Mouse (Mus musculus) liver, embryonic 11.5 days (tissue): ENCODE results near the gene Cwc25. TPM values are rescaled to one million over a fixed set of nuclear protein-coding genes. Genes with fewer than 3 reads are reported as not detected.

Experiments
- ATAC-seq: fragments of 200-750 bp; cut with Nextera tagmentation; replicated peaks from 2 replicates; pipeline ENCODE4 v1.8.0; 2017; ENCODE audit warnings: moderate number of reproducible peaks, mild to moderate bottlenecking, moderate TSS enrichment, moderate library complexity; ENCODE audit not compliant: low FRiP score
- DNase-seq: peaks from one replicate; pipeline ENCODE4 v3.0.0-alpha.2; 2017; ENCODE audit warnings: low spot score
- H3K27ac ChIP-seq: fragments of 300-500 bp; sonication (generic); 2 replicates; pipeline ENCODE4 v1.5.1; 2014; ENCODE audit warnings: mild to moderate bottlenecking, low read depth, low read length, control low read depth
- H3K27me3 ChIP-seq: fragments of 300-500 bp; sonication (generic); replicated peaks from 2 replicates; pipeline ENCODE4 v1.6.1; 2014; ENCODE audit warnings: low read length, mixed read lengths; ENCODE audit not compliant: control insufficient read depth, insufficient read depth
- H3K36me3 ChIP-seq: fragments of 300-500 bp; sonication (generic); 2 replicates; pipeline ENCODE4 v1.6.1; 2014; ENCODE audit warnings: mild to moderate bottlenecking, low read length, moderate library complexity, mixed read lengths; ENCODE audit not compliant: control insufficient read depth, insufficient read depth
- H3K4me1 ChIP-seq: fragments of 300-500 bp; sonication (generic); replicated peaks from 2 replicates; pipeline ENCODE4 v1.6.1; 2014; ENCODE audit warnings: low read length, mixed read lengths; ENCODE audit not compliant: control insufficient read depth, insufficient read depth
- H3K4me2 ChIP-seq: fragments of 300-500 bp; sonication (generic); 2 replicates; pipeline ENCODE4 v1.6.1; 2014; ENCODE audit warnings: mild to moderate bottlenecking, control low read depth, moderate library complexity
- H3K4me3 ChIP-seq: fragments of 300-500 bp; sonication (generic); 2 replicates; pipeline ENCODE4 v1.5.1; 2014; ENCODE audit warnings: low read depth, low read length, control low read depth
- H3K9ac ChIP-seq: fragments of 300-500 bp; sonication (generic); 2 replicates; pipeline ENCODE4 v1.6.1; 2014; ENCODE audit warnings: low read depth, low read length, control low read depth
- H3K9me3 ChIP-seq: fragments of 300-500 bp; sonication (generic); 2 replicates; pipeline ENCODE4 v1.6.1; 2016; ENCODE audit warnings: low read length, inconsistent platforms, mixed read lengths; ENCODE audit not compliant: control insufficient read depth
- WGBS: fragments of 180-500 bp; shearing (Covaris S2); extraction: QIAGEN DNeasy Blood & Tissue Kit; methylation state at CpG from one replicate; pipeline ENCODE4 v1.1.7; 2014; 5-methylcytosine and 5-hydroxymethylcytosine counted together
- polyA plus RNA-seq: library from polyadenylated mRNA; unstranded; fragments of >200 nt; fragmentation: Nextera tagmentation; extraction: Ambion mirVana; gene quantifications from 2 replicates; pipeline ENCODE4 v1.2.1, GENCODE M21; 2014

The Cwc25 gene
- polyA plus RNA-seq, 1 experiment from 2014 or later, result 12.9 TPM

DNA sequence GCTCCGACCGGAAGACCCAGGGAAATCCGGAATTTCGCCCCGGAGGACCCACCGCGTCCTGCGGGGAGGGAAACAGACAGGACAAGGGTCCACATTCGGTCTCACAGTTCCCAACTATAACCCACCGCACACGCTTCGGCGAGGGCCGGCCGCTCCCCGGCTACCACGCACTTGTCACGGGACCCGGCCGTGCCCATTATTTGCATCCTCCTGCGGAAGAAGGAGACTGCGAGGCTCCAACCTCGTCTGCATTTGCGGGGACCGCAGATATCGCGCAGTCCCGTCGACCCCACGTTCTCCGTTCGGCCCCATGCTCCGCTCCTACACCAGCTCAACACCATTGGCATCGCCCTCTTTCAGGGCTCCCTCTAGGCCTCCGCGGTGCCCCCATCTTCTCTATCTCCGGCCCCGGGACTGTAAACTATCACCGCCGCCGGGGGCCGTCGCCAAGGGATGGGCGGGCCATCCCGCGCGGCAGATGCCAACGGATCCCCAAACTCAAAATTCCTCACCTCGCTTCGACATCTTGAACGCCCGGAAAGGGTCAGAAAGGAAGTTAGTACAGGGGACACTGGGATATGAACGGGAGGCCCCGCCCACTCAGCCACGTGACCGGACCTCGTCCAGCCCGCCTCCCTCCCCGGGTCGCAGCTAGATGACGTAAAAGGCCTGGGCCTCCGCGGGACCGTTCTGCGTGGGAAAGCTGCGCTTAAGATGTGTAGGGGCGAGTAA, 15.6 kb upstream of the Cwc25 start, which contains the start of gene Rpl23:
Rpl23 (minus strand) TSS at position 606 of the 732 bp plus-strand sequence.
- under 1% methylated on average over 67 of the region's 67 CpGs for WGBS

DNA sequence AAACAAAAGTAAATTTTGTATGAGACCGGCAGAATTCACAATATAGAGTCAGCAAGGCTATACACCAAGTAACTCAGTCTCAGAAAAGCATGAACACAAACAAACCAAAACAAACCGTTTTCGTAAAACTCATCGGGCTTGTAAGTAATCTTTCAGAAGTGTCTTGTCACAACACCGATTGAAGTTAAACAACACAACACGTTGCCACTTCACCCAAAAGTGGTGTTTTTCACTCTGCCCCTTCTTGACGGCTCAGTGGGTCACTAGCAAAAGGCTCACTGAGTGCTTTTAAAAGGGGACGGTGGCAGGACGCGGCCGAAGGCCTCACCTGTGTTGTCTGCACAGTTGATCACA, 15.1 kb upstream of the Cwc25 start:
- no peaks in the 10 kb centered on the region for H3K27me3 ChIP-seq
- peak overlapping the region; percentile 100 for H3K9ac ChIP-seq
- H3K9me3 ChIP-seq, result no peaks in the 10 kb centered on the region; the same call in 1 of the 2 replicates
- H3K36me3 ChIP-seq, result peaks cover 44% of the 10 kb centered on the region
- peak overlapping the region; percentile 97 for H3K4me3 ChIP-seq
- ATAC-seq, result no peak
- peak overlapping the region; percentile 92 for H3K4me2 ChIP-seq
- H3K4me1 ChIP-seq, result peaks cover 11% of the 10 kb centered on the region
- WGBS, result 1% methylated on average over 11 of the region's 11 CpGs
- H3K27ac ChIP-seq, result peak overlapping the region; percentile 95
- DNase-seq, result no peak

More for the DNA sequence above, 15.6 kb upstream of the Cwc25 start, which contains the start of gene Rpl23:
- DNase-seq (peak; percentile 99), ATAC-seq (peak; percentile 89)
- Histone ChIP-seq H3K4me1 (peaks cover 11% of the 10 kb centered on the region), H3K36me3 (peaks cover 39% of the 10 kb centered on the region), H3K4me3 (peak within 1 kb of the TSS; percentile 97), H3K27me3 (no peaks in the 10 kb centered on the region), H3K9me3 (no peaks in the 10 kb centered on the region; the same call in 1 of the 2 replicates), H3K9ac (peak within 1 kb of the TSS; percentile 100), H3K4me2 (peak within 1 kb of the TSS; percentile 92), H3K27ac (peak within 1 kb of the TSS; percentile 95)

DNA sequence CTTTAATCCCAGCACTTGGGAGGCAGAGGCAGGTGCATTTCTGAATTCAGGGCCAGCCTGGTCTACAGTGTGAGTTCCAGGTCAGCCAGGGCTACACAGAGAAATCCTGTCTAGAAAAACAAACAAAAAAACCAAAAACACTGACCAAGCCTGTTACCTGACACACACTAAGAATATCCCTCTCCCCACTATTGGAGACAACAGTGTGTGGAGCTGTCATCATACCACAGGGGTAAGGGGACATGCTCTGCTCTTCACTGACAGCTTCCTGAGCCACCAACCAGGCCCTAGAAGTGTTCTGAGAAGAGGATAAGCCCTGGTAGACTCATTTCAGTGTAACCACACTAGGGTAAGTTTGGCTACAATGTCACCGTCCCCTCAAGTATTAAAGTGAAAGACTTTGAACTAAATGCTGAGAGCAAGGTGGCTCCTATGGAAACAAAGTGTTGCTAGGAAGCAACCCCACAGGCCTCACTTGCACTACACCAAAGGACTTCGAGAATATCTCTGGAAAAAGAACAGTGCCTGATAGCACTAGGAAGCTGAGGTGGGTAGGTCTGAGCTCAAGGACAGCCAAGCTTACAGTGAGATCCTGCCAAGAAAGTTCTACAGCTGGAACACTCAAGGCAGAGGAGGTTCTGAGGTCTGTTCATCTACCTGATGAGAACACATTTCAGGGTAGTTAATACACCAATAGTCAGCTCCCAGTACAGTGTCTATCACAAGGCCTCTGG, 13.8 kb upstream of the Cwc25 start:
- H3K4me2 ChIP-seq, result peak overlapping the region; percentile 92
- peak overlapping the region; percentile 100 for H3K9ac ChIP-seq
- H3K36me3 ChIP-seq, result peaks cover 44% of the 10 kb centered on the region
- no peaks in the 10 kb centered on the region for H3K27me3 ChIP-seq
- no peaks in the 10 kb centered on the region for H3K9me3 ChIP-seq
- DNase-seq, result no peak
- H3K4me3 ChIP-seq, result peak overlapping the region; percentile 97
- no peak for ATAC-seq
- 45% methylated on average over 2 of the region's 2 CpGs for WGBS
- peak overlapping the region; percentile 95 for H3K27ac ChIP-seq
- H3K4me1 ChIP-seq, result peaks cover 11% of the 10 kb centered on the region

DNA sequence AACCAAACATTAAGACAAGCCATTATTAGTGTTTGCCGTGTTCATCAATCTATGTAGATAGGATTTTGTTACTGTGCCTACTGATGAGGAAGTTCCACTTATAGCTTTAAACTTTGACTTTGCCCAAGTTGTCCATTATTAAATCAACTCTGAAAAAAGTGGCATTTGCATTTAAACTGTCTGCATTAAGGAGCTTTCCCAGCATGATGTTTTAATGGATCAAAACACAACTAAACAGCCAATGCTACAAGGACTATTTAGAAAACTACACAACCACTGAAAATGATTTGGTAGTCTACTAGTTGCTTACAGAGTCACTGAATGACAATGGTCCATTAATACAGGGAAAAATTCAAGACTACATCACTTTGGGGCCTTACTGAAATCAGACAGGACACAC, 12.6 kb upstream of the Cwc25 start:
- peaks cover 11% of the 10 kb centered on the region for H3K4me1 ChIP-seq
- no peaks in the 10 kb centered on the region for H3K9me3 ChIP-seq
- no peak for DNase-seq
- no peaks in the 10 kb centered on the region for H3K27me3 ChIP-seq
- H3K9ac ChIP-seq, result no peak overlapping the region
- H3K27ac ChIP-seq, result peak overlapping the region; percentile 16; the same call in 1 of the 2 replicates
- ATAC-seq, result no peak
- peak overlapping the region; percentile 97 for H3K4me3 ChIP-seq
- H3K4me2 ChIP-seq, result peak overlapping the region; percentile 35
- WGBS, result 79% methylated on average over 1 of the region's 1 CpGs
- H3K36me3 ChIP-seq, result peaks cover 44% of the 10 kb centered on the region

DNA sequence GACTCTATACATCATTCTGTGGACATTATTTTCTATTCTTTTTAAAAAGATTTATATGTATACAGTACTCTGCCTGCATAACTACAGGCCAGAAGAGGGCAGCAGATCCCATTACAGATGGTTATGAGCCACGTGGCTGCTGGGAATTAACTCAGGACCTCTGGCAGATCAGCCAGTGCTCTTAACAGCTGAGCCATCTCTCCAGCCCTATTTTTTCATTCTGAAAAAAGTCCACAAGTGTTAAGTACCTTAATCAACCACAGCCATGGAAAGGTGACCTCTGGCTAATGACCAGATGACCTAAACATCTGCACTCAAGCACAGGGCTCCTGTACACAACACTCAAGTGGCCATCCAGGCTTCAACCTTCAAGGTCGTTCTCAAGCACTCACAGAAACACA, 10.8 kb upstream of the Cwc25 start:
- Histone ChIP-seq H3K27me3 (no peaks in the 10 kb centered on the region), H3K9me3 (no peaks in the 10 kb centered on the region), H3K9ac (no peak overlapping the region), H3K4me3 (no peak overlapping the region), H3K4me1 (peaks cover 11% of the 10 kb centered on the region), H3K36me3 (peaks cover 44% of the 10 kb centered on the region), H3K4me2 (no peak overlapping the region), H3K27ac (peak overlapping the region; percentile 45; the same call in 1 of the 2 replicates)
- ATAC-seq (peak; percentile 39), DNase-seq (peak; percentile 46)
- 49% methylated on average over 2 of the region's 2 CpGs for WGBS

DNA sequence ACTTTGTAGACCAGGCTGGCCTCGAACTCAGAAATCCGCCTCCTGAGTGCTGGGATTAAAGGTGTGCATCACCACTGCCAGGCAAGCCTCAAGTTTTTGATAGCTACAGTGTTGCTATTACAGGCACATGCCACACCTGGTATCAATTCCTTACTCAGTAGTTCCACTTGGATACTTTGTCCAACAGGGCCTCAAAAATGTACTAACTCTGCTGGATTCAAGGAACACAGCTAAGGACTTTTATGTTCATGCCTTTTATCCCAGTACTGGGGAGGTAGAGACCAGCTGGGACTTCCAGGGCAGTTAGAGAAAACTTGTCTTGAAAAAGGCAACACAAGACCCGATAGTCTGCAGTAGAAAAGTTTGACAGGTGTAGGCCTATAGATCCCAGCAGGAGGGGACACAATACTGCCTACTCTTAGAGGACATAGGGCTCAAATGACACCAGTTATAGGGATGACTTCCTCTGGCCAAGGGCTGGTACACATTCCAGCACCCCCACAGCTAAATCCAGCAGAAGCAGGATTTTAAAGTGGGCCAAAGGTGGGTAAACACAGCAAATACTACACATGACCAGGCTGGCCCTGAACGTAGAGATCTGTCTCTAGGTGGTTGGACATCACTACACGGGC, 10.3 kb upstream of the Cwc25 start:
- DNase-seq (peak; percentile 46), ATAC-seq (peak; percentile 54)
- H3K4me3 ChIP-seq, result no peak overlapping the region
- H3K9ac ChIP-seq, result no peak overlapping the region
- no peaks in the 10 kb centered on the region for H3K27me3 ChIP-seq
- H3K4me1 ChIP-seq, result peaks cover 11% of the 10 kb centered on the region
- WGBS, result 60% methylated on average over 5 of the region's 5 CpGs
- H3K9me3 ChIP-seq, result no peaks in the 10 kb centered on the region
- H3K36me3 ChIP-seq, result peaks cover 44% of the 10 kb centered on the region
- H3K4me2 ChIP-seq, result no peak overlapping the region
- peak overlapping the region; percentile 45; the same call in 1 of the 2 replicates for H3K27ac ChIP-seq

DNA sequence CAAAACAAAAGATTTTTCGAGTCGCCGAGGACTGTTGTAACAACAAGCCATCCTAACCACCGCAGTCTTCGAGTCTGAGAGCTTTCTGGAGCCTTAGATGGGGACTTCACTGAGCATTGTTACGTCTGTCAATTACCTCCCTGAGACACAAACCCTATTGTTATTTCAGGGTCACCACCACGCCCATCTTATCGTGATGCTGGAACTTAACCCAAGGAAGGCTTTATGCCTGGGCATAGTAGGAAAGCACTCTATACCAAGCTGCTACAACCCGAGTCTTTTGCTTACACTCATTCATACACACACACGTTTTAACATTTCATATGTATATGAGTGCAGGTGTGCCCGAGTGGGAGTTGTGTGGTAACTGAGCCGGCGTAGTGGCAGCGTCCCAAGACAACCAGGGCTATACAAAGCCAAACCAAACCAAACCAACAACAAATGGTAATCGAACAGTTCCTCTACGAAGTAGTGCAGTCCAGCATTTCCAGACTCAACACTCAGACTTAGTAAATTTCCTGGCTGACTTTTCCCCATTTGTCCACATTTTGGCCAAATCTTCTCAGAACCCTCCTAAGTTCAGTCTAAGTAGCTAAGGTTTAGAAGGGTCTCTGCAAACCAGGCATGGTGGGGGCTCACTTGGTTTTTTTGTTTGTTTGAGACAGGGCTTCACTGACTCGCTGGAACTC, 9.6 kb upstream of the Cwc25 start, which contains the start of gene 1700001P01Rik:
1700001P01Rik (minus strand) TSS at position 111 of the 689 bp plus-strand sequence.
- peak; percentile 2 for ATAC-seq
- H3K27me3 ChIP-seq, result no peaks in the 10 kb centered on the region
- DNase-seq, result peak; percentile 43
- 47% methylated on average over 17 of the region's 17 CpGs for WGBS
- peak within 1 kb of the TSS; percentile 45; the same call in 1 of the 2 replicates for H3K27ac ChIP-seq
- no peak within 1 kb of the TSS for H3K9ac ChIP-seq
- H3K4me2 ChIP-seq, result no peak within 1 kb of the TSS
- peaks cover 10% of the 10 kb centered on the region for H3K4me1 ChIP-seq
- no peaks in the 10 kb centered on the region for H3K9me3 ChIP-seq
- H3K36me3 ChIP-seq, result peaks cover 43% of the 10 kb centered on the region
- no peak within 1 kb of the TSS for H3K4me3 ChIP-seq

DNA sequence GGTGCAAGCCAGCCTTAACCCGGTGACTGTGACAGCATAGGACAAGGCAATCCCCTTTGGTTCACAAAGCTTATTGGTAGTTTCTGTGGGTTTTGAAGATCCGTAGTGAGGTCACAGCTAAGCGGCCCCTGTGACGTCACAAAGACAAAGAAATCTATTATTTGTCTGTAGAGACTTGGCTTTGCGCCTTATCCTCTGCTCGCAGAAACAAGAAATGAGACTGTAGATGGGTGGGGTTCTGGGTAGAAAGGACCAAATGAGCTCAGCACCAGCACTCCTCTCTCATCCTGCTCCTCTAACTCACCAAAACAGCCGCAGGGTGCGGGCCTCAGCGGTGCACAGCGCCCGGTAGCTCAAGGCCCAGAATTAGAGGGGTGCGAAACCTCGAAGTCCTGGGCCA, 8.8 kb upstream of the Cwc25 start:
- Histone ChIP-seq H3K27me3 (no peaks in the 10 kb centered on the region), H3K36me3 (peaks cover 35% of the 10 kb centered on the region), H3K4me3 (no peak overlapping the region), H3K4me2 (no peak overlapping the region), H3K27ac (no peak overlapping the region), H3K4me1 (peaks cover 3% of the 10 kb centered on the region), H3K9me3 (no peaks in the 10 kb centered on the region), H3K9ac (no peak overlapping the region)
- DNase-seq, result no peak
- no peak; the same call in 1 of the 2 replicates for ATAC-seq
- WGBS, result 79% methylated on average over 13 of the region's 13 CpGs
